Mouse (Mus musculus): ENCODE measurements at regions not wholly inside any gene's neighbourhood (a gene's known extent, or its start where the extent isn't known, plus 50 kb on each side); places are given as distances from the start of the nearest gene placed in this dataset.
"Not testable (repeated sequence)": the region's sequence is repeated elsewhere in the genome, so short reads cannot be mapped to it uniquely, and the experiment has no call there.

GRCm38 (mm10) chr11:113173317-113173716 lies 391.3 kb downstream of the Sox9 start:
- peaks cover 0 to 27% of the 10 kb centered on the region in 2 experiments for H3K36me3 ChIP-seq (replicated peaks in 1 of 2; ENCODE audit: control insufficient read depth in 1 of 2, insufficient read depth in 1 of 2, low read length in 1 of 2)
- H3K4me2 ChIP-seq (ENCODE audit: insufficient read depth, low read depth, poor library complexity, severe bottlenecking), result peak overlapping the region; percentile 23; the same call in 1 of the 2 replicates
- H3K9me3 ChIP-seq (replicated peaks; ENCODE audit: low read length); DNase-seq (ENCODE audit: extremely low read depth); H3K79me2 ChIP-seq (replicated peaks; ENCODE audit: control insufficient read depth, extremely low read depth, insufficient read depth, poor library complexity, severe bottlenecking); H3K27me3 ChIP-seq (replicated peaks); dilution Hi-C loops (cut with MboI; ENCODE audit: extremely low pct_ligation_motif_present, extremely low pct_unique_long_range_greater_than_20kb, low sequenced_read_pairs); H3K27ac ChIP-seq (ENCODE audit: insufficient read depth, low read depth): not testable (repeated sequence)
- H3K4me1 ChIP-seq (ENCODE audit: control insufficient read depth in 1 of 2, insufficient read depth in 2 of 2), result peaks cover 5 to 41% of the 10 kb centered on the region in 2 experiments
- peak overlapping the region; percentile 47 to 52 (median 50) for H3K4me3 ChIP-seq (replicated peaks in 1 of 3; ENCODE audit: low read depth in 2 of 3, low read length in 2 of 3, poor library complexity in 1 of 3)
- in situ Hi-C loops (cut with MboI; ENCODE audit: low pct_ligation_motif_present, low pct_unique_long_range_greater_than_20kb, low sequenced_read_pairs), result loop anchor here (10.0 to 25.0 kb wide), 3 partner anchors 231 to 1511 kb away; no protein-coding TSS in a partner anchor
- H3K9ac ChIP-seq (ENCODE audit: insufficient read depth, low read depth), result peak overlapping the region; percentile 68
- 0 out of 2 replicates have a peak, but pooled peaks have one; percentile 20 for TF ChIP-seq HCFC1 (IDR thresholded peaks at IDR 0.05; ENCODE audit: low read depth, low read length)

- Histone ChIP-seq H3K27me3 (replicated peaks) (no peaks in the 10 kb centered on the region), H3K4me3 (replicated peaks in 1 of 3; ENCODE audit: low read depth in 2 of 3, low read length in 2 of 3, poor library complexity in 1 of 3) (no peak overlapping the region), H3K36me3 (replicated peaks in 1 of 2; ENCODE audit: control insufficient read depth in 1 of 2, insufficient read depth in 1 of 2, low read length in 1 of 2) (peaks cover 0 to 20% of the 10 kb centered on the region in 2 experiments), H3K79me2 (replicated peaks; ENCODE audit: control insufficient read depth, extremely low read depth, insufficient read depth, poor library complexity, severe bottlenecking) (no peaks in the 10 kb centered on the region), H3K9ac (ENCODE audit: insufficient read depth, low read depth) (no peak overlapping the region), H3K27ac (ENCODE audit: insufficient read depth, low read depth) (no peak overlapping the region), H3K9me3 (replicated peaks; ENCODE audit: low read length) (no peaks in the 10 kb centered on the region), H3K4me2 (ENCODE audit: insufficient read depth, low read depth, poor library complexity, severe bottlenecking) (0 out of 2 replicates have a peak overlapping the region, but pooled peaks have one; percentile 24), H3K4me1 (ENCODE audit: control insufficient read depth in 1 of 2, insufficient read depth in 2 of 2) (peaks cover 5 to 41% of the 10 kb centered on the region in 2 experiments)
- DNase-seq (ENCODE audit: extremely low read depth), result no peak
- TF ChIP-seq EP300 (IDR thresholded peaks at IDR 0.05; ENCODE audit: low read length), result no peak
- no peak for TF ChIP-seq MAX (IDR thresholded peaks at IDR 0.05; ENCODE audit: low read length)
- TF ChIP-seq TBP (conservative IDR thresholded peaks at IDR 0.05; ENCODE audit: low read depth, low read length), result no peak
- no peak for TF ChIP-seq HCFC1 (IDR thresholded peaks at IDR 0.05; ENCODE audit: low read depth, low read length)
- TF ChIP-seq TCF12 (IDR thresholded peaks at IDR 0.05; ENCODE audit: low read depth, low read length), result no peak
- no peak for TF ChIP-seq POLR2A (IDR thresholded peaks at IDR 0.05; ENCODE audit: low read depth, low read length)
- no peak for TF ChIP-seq IRF4 (IDR thresholded peaks at IDR 0.05; ENCODE audit: low read depth, low read length)
- TF ChIP-seq KAT2A (IDR thresholded peaks at IDR 0.05; ENCODE audit: insufficient replicate concordance, low read length), result no peak
- TF ChIP-seq GABPA (IDR thresholded peaks at IDR 0.05; ENCODE audit: insufficient replicate concordance, low read depth, low read length), result no peak
- TF ChIP-seq USF1 (IDR thresholded peaks at IDR 0.05; ENCODE audit: low read depth, low read length), result no peak
- no peak for TF ChIP-seq BHLHE40 (IDR thresholded peaks at IDR 0.05; ENCODE audit: low read depth, low read length)
- TF ChIP-seq E2F4 (IDR thresholded peaks at IDR 0.05; ENCODE audit: insufficient replicate concordance, low read depth, low read length), result no peak
- no peak for TF ChIP-seq ETS1 (conservative IDR thresholded peaks at IDR 0.05; ENCODE audit: low read depth, low read length)
- TF ChIP-seq ZKSCAN1 (IDR thresholded peaks at IDR 0.05; ENCODE audit: borderline replicate concordance, low read depth, low read length), result no peak
- in situ Hi-C loops (cut with MboI; ENCODE audit: low pct_ligation_motif_present, low pct_unique_long_range_greater_than_20kb, low sequenced_read_pairs), result loop anchor here (10.0 to 25.0 kb wide), 3 partner anchors 231 to 1512 kb away; no protein-coding TSS in a partner anchor
- dilution Hi-C loops (cut with MboI; ENCODE audit: extremely low pct_ligation_motif_present, extremely low pct_unique_long_range_greater_than_20kb, low sequenced_read_pairs), result no loop called here
These were observed 392.0 kb downstream of the Sox9 start for GRCm38 (mm10) chr11:113174011-113174507.
